Mouse (Mus musculus): ENCODE results near the gene Msgn1.
A peak's percentile ranks its signal among the peaks of the same experiment; 100 is the strongest.

The Msgn1 gene

DNA sequence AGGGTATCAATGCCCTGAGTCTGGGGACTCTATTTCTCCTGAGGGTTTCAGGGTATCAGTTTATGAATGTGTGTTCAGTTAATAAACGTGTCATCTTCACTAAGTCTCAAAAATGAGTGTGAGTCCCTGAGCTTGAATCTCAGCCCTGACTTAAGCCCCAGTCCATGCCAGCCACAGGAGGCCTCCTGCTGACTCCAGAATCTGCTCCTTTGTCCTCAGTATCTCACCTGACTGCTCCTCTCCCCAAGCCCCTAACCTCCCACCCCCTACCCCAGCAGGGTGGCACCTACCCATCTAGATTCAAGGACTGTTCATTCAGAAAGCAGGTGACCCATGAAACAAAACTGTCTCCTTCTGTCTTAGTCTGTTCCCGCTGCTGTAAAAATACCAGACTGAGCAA is 10.2 kb downstream of the Msgn1 start:
- DNase-seq (ENCODE audit: low spot score): no peak

DNA sequence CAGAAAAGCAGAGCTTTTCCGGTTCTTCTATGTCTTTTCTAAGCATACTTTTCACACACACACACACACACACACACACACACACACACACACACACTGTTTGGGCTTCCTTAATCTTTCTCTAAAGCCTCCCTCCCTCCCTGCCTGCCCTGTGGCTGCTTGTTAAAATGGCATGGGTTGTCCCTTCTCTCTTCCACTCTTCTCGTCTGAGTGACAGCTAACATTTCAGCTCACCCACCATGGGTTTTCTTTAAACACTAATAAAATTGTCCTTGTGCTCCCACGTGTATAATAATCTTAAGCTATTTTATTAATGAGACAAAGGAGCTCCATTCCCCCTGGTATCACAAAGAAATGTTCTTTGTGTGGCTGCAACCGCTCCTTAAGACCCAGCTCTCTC is 10.7 kb downstream of the Msgn1 start:
- DNase-seq (ENCODE audit: low spot score): no peak

DNA sequence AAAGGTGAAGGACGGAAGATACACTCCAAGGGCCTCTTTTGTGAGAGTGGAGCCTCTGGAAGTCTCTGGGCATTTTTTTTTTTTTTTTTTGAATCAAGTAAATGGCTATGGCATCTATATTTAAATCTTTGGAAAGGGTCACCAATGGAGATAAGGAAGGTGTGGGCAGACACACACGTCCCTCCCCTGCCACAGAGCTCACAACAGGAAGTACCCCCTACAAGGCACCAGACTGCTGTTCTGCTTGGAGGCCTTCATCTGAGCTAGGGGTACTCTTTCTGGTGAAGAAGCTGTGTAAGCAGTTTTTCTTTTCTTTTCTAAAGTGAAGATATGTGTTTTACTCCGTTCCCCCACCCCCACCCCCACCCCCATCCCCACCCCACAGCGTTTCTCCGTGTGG is 11.9 kb downstream of the Msgn1 start:
- no peak for DNase-seq (ENCODE audit: low spot score)

DNA sequence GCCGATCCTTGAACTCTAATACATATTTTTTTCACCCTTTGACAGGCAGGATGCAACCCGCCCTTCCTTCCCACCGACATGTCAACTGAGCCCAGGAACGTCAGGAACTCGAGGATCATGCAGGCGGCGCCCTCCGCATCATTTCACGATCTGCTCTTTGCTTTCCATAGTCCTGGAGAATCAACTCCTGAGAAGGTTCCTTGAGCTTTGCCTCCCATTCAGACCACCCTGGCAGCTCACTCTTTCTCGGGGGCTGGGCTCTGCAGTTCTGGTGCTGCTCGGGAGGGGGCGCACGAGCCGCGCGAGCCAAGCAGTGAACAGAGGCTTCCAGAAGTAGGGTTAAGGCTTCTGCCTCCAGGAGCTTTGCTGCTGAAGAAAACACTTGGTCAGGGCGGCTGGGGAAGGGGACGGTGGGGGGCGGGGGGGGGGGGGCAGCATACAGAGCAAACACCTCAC is 12.6 kb downstream of the Msgn1 start:
- peak; percentile 68 for DNase-seq (ENCODE audit: low spot score)

DNA sequence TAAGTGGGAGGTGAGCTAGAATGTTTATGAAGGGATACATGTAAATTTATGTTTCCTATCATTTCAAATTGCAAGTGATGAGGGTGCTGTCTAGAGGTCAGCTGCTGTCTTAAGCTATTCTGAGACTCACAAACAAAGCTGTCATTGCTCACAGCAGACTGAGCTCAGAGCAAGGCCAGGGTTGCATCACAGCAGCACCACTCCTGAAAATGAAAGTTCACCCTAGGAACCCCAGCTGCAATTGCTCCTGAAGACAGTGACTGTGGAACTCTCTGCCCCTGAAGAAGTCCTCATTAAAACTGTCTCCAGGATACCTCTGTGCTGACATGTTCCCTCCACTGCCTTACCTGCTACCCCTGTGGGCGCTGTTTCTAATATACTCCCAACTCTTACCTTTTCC is 13.7 kb downstream of the Msgn1 start:
- no peak for DNase-seq (ENCODE audit: low spot score)

DNA sequence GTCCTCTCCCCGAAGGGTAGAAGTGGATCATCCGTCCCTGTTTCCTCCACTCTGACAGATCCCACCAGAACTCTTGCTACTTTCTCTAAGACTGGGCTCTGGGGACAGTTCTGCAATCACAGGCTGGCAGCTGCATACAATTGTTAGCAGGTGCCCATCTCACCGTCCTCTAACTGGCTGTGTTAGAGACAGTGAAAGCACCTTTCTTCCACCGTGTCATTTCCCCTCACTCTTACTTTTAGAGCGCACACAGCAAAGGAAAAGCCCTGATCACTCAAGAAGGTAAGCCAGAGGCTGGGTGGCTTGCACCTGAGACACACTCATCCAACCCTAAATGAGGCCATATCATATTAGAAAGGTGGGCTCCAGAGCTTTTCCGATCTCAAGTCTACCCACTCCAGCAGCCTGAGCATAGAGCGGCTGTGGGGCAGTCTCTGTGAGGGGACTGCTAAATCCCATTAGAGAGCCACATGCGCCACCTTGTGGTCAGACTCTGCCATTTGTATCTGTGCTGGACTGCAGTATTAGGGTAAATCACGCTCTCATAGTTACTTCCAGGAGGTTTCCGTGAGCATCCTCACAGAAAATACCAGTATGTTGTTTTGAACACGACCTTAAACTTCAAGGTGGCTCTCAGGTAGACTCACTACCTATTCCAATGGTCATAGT is 30.2 kb downstream of the Msgn1 start:
- peak; percentile 90 for DNase-seq (ENCODE audit: low spot score)

DNA sequence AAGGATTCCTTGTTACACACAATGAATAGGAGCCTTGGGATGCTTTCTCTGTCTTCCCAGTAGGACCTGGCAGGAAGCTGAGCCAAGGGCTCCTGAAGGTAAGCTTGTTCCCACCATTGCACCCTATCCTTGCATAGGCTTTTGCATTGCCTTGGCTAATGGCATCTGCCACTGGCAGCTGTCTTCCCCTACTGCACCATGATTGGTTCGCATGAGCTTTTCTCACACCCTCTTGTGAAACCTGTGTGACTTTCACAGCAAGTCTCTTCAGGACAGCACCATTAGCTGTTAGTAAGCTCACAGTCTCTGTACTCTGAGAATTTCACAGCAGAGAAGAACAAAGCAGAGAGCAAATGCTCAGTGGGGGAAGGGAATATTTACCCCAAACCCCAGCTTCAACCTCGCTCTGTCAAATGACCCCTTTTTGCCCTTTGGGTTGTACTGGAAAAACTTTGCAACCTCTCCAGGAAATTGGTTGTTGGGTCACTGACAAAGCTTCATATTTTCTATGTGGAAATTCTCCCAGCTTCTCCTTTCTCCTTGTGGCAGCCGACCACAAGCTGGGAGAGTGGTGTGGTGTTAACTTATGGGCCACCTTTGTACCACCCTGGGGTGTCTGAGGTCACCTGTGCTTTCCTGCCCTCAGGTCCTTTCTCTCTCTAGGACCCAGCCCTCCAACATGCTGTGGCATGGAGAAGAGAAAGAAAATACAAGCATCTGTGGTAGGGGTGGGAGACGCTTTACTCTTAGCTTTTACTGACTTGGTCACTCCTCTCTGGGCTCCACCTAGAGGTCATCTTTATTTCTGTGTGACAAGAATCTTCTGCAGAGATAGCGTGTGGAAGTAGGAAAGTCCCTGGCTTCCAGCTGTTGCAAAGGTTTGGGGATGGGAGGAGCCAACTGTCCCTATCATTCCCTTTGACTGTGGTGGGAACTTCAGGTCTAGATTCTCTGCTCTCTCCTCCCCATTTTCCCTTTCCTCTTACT is 31.1 kb downstream of the Msgn1 start:
- no peak for DNase-seq (ENCODE audit: low spot score)

DNA sequence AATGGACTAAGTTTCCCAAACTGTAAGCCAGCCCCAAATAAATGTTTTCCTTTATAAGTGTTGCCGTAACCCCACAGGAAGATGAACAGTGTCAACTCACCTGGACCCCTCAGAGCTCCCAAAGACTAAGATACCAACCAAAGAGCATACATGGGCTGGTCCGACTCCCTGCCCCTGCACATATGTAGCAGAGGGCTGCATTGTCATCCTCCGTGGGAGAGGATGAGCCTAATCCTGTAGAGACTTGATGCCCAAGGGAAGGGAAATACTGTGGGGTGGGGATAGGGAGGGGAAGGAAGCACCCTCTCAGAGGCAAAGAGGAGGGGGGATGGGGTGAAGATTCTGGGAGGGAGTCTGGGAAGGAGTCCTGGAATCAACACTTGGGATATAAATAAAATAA is 50.1 kb downstream of the Msgn1 start:
- DNase-seq (ENCODE audit: low spot score): no peak

Measured in urinary bladder, postnatal 14 days (tissue).